In the genomic region with DNA sequence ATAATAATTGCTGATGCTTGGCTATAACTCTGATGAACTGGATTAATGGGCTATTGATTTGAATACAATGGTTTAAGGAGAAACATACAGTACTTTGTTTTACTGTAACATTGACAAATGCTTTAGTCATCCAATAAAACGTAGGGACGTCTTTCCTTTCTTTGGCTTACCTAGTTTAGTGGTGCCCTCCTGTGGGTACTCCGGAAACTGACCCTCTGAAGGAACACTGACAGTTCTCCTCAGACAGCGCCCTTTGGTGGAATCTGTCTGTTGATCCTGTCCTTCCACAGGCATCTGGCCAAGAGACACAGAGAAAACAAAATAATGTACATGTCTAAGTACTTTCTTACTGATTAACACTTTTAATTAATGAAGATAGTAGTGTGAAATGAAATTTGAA, we compare ENCODE assay signal across 8 mouse cellular contexts.
A peak's percentile ranks its signal among the peaks of the same experiment; 100 is the strongest.
DNase-seq lines count a peak whose midpoint lies in the region; ATAC-seq lines count a peak whose summit lies in the region.

No protein-coding gene starts in this region.

- no peaks in the 10 kb centered on the region for H3K27me3 ChIP-seq in heart, embryonic 11.5 days (ENCODE audit: control insufficient read depth, insufficient read depth, low read length)

- no peak overlapping the region for H3K9ac ChIP-seq in heart, embryonic 11.5 days (ENCODE audit: low read depth, low read length)

- DNase-seq in heart, adult 8-10 months (ENCODE audit: low spot score): peak; percentile 31
- peak; percentile 57 for DNase-seq in urinary bladder, postnatal 14 days (ENCODE audit: low spot score)
- no peak for DNase-seq in urinary bladder, postnatal 4 days (ENCODE audit: low spot score in 2 of 2)
- DNase-seq in cerebellum, postnatal 25 days: peak; percentile 11 to 55
- peak; percentile 73 for DNase-seq in kidney, adult 9 months
- DNase-seq in lung, postnatal 25 days (ENCODE audit: low spot score): peak; percentile 31
- DNase-seq in spleen, adult 18-20 months: no peak

- no peaks in the 10 kb centered on the region for H3K36me3 ChIP-seq in heart, embryonic 11.5 days (ENCODE audit: control insufficient read depth, insufficient read depth, low read length)

- H3K27ac ChIP-seq in heart, embryonic 11.5 days (ENCODE audit: low read depth, low read length): no peak overlapping the region

- no peak for ATAC-seq in heart, embryonic 11.5 days (replicated peaks; ENCODE audit: insufficient number of reproducible peaks, low FRiP score, low TSS enrichment)

- H3K9me3 ChIP-seq in heart, embryonic 11.5 days (replicated peaks; ENCODE audit: control insufficient read depth, low read length): no peaks in the 10 kb centered on the region

- H3K4me1 ChIP-seq in heart, embryonic 11.5 days (ENCODE audit: control insufficient read depth, insufficient read depth, low read length): no peaks in the 10 kb centered on the region

- no peak overlapping the region for H3K4me2 ChIP-seq in heart, embryonic 11.5 days

- H3K4me3 ChIP-seq in heart, embryonic 11.5 days (ENCODE audit: low read depth, low read length): no peak overlapping the region

- 11% methylated on average over 4 of the region's 4 CpGs for WGBS in heart, embryonic 11.5 days (ENCODE audit: insufficient replicate concordance)

Comparison
In these comparisons a context has a peak if more than half of its experiments do, and no peak if none do; other contexts are left out.
1. DNase-seq: peak in heart, adult 8-10 months (single experiment), urinary bladder, postnatal 14 days (single experiment), cerebellum, postnatal 25 days (2 of 2), kidney, adult 9 months (single experiment) and lung, postnatal 25 days (single experiment); none in urinary bladder, postnatal 4 days (0 of 2) and spleen, adult 18-20 months (0 of 2).